Mouse (Mus musculus): ENCODE results near the gene Ttc28.

The Ttc28 gene

DNA sequence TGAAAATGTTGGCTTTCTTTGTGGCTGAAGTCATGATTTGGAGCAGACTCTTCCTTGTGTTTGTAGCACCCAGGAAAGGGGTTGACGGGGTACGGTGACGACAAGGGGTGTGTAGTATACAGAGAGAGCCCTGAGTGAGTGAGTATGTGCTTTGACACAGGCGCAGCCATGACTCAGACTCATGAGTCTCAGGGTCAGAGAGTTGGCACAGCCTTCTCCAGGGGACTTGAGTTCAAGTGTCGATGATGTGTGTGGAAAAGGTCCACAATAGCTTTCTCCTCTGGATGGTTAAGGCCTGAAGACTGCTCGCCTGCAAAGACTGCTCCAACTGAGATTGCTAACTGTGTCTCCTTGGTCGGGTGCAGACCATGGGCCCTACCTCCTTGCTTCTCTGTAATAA, 97.1 kb downstream of the Ttc28 start:
- no peak for TF ChIP-seq GATA4 (IDR thresholded peaks at IDR 0.05; ENCODE audit: insufficient replicate concordance, low read length)

DNA sequence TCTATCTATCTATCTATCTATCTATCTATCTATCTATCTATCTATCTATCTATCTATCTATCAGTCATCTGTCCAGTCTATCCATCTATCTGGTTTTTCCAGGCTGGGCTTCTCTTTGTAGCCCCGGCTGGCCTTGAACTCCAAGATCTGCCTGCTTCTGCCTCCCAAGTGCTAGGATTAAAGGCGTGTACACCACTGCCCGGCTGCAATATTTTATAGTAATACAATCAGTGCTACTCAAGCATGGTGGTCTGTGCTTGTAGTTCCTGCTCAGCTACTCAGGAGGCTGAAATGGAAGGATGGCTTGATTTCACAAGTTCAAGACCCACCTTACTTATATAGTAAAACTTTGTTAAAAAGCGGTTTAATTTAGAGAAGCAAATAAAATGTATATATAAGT, 98.2 kb downstream of the Ttc28 start:
- TF ChIP-seq GATA4 (IDR thresholded peaks at IDR 0.05; ENCODE audit: insufficient replicate concordance, low read length), result no peak

DNA sequence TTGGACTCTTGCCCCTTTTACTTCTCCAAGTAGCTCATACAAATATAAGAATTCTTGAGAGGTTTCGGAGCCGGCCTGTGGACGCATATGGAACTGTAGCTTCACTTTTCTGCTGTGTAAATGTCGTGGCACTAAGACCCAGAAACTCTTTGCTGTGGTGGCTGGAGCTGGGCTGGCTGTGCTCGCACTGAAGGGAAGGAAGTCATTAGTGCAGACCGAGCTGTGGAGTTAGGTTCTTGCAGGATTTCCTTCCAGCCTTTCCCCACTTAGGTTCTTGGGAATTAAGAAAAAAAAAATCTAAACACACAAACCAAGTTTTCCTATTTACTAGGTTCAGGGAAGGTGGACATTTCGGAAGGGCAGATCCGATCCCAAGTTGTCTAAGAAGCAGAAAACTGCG, 98.9 kb downstream of the Ttc28 start:
- peak; percentile 51; the same call in 1 of the 2 replicates for TF ChIP-seq GATA4 (IDR thresholded peaks at IDR 0.05; ENCODE audit: insufficient replicate concordance, low read length)

DNA sequence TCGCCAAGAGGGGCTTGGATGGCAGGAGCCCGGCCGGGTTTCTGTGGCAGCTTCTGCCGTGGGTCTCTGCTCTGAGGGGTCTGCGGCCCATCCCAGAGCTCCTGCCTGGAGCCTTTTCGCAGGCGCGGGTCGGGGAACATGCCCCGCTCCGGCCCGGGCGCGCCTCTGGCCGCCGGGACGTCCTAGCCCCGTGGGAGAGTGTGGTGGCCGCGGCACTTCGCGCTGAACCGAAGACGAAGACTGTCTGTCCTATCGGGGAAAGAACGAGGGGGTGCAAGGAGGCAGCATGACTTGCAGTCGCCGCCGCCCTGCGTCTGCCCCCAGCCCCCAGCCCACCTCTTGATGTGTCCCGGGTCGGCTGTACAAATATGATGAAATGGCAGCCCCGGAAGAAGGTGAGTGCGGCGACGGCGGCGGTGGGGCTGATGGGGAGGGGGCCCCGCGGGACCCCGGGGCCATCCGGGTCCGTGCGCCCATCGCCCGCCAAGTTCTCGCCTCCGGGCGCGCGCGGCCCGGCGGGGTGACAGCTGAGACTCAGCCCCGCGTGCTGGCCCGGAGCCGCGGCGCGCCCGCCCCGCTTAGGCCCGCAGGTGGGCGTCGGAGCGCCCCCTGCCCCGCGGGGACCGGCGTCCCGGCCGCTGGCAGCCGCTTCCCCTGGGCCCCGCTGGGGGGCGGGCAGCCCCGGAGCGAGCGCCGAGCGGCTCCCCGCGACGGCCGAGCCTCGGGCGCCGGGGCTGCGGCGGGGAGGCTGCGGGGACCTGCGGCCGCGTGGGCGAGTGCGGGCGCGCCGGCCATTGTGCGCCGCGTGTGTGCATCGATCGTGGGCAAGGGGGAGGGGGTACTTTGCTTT, 99.6 kb downstream of the Ttc28 start:
- TF ChIP-seq GATA4 (IDR thresholded peaks at IDR 0.05; ENCODE audit: insufficient replicate concordance, low read length), result no peak

GRCm38 (mm10) chr5:110979861-110980346, 100.3 kb downstream of the Ttc28 start:
- no peak for TF ChIP-seq GATA4 (IDR thresholded peaks at IDR 0.05; ENCODE audit: insufficient replicate concordance, low read length)

- no peak for TF ChIP-seq GATA4 (IDR thresholded peaks at IDR 0.05; ENCODE audit: insufficient replicate concordance, low read length)
Measured at GRCm38 (mm10) chr5:110980576-110980975, 101.0 kb downstream of the Ttc28 start.

DNA sequence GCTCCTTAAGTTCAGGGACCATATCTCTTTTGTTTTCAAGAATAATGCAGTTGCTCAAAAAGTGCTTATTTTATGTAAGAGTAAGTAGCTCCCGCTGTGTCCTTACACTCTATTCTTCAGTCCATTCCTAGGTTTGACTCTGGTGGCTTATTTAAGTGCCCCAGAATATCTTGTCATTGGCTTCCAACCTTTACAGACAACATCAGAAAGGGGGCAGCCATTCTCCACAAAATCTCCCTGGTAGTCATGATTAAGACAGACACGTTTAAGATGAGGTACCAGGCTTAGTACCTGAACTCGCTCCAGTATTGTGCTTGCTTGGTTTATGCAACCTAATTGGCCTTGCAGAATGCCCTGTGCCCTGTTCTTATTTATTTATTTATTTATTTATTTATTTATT, 102.8 kb downstream of the Ttc28 start:
- TF ChIP-seq GATA4 (IDR thresholded peaks at IDR 0.05; ENCODE audit: insufficient replicate concordance, low read length), result no peak

- no peak for TF ChIP-seq GATA4 (IDR thresholded peaks at IDR 0.05; ENCODE audit: insufficient replicate concordance, low read length)
Measured at GRCm38 (mm10) chr5:110984136-110984681, 104.6 kb downstream of the Ttc28 start.

DNA sequence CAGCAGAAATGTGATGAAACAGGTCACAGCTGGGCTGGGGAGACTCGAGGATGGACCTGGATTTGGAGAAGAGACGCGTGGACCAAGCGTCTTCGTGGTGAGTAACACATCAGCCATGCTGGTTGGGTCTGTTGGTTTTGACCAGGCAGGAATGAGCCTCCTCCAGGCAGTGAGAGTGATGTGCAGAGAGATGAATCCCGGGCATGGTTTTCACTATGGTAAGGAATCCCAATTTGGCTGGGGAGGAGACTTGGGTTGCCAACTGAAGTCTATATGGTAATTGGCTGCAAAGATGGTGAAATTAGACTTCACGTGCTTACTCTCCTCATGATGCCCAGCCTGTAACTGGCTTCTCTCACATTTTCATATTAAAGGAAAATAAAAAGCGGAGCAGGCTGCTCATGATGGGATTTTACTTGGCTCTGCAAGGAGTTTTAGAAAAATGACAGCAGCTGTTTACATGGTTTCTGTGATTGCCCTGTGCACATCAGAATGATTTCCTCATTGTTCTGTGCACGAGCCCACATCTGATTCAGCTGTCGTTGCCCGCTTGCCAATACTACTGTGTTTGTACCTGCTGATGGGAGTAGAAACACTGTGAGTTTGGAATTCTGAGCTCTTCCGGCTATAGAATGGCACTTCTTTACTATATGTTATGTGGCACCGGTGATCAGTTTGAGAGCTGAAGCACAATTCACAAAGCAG, 117.4 kb downstream of the Ttc28 start:
- TF ChIP-seq GATA4 (IDR thresholded peaks at IDR 0.05; ENCODE audit: insufficient replicate concordance, low read length), result no peak

DNA sequence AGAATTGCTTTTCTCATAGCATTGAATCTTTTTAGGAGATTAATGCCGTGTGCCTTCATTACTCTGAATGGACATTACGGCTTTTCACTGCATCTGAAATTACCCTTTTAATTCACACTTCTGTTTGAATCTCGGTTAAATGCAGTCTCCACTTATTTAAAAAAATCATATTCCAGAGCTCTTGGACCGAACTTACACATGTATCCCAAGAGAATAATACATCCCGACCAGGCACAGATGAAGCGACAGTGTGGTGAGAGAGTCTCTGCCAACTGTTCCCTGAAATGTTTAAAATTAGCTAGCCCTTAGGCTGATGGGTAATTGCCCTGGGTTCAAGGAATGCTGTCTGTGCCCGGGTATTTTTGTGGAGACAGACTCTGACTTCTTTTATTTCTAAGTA, 118.1 kb downstream of the Ttc28 start:
- no peak for TF ChIP-seq GATA4 (IDR thresholded peaks at IDR 0.05; ENCODE audit: insufficient replicate concordance, low read length)

GRCm38 (mm10) chr5:110998298-110998697, 118.7 kb downstream of the Ttc28 start:
- no peak for TF ChIP-seq GATA4 (IDR thresholded peaks at IDR 0.05; ENCODE audit: insufficient replicate concordance, low read length)

GRCm38 (mm10) chr5:111000953-111001352, 121.3 kb downstream of the Ttc28 start:
- TF ChIP-seq GATA4 (IDR thresholded peaks at IDR 0.05; ENCODE audit: insufficient replicate concordance, low read length), result no peak

DNA sequence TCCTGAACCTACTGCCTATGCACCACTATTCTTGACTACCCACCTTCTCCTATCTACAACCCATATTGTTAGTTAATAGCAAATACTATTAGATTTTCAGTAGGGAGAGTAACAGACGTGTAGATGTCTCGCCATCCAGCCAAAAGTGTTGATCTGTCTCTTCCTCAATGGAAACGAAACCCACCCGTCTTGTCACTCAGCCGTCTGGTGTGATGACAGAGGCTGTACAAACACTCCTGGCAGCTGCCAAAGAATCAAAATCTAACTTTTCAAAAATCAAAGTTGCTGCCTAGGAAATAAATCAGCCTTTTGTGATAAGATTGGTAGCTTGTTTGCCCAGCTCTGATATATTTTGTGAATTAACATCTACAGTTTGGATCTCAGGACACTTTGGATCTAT, 123.6 kb downstream of the Ttc28 start:
- no peak for TF ChIP-seq GATA4 (IDR thresholded peaks at IDR 0.05; ENCODE audit: insufficient replicate concordance, low read length)

DNA sequence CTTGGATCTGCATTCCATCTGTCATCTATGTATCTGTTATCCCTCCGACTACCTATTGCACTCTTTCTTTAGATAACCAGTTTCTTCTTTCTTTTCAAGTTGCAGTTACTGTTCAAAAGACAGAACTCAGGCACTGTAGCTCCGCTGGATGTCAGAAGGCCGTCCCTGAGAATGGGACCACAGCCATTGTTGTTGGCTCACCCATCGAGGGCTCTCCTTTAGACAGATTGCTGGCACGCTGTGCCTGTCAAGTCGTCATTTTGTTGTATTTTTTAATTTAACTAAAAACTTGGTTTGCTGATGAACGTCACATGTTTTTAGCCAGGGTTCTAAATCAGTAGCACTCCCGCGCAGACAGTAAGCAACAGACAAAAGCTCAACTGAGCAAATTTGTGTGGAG, 124.1 kb downstream of the Ttc28 start:
- TF ChIP-seq GATA4 (IDR thresholded peaks at IDR 0.05; ENCODE audit: insufficient replicate concordance, low read length), result no peak

GRCm38 (mm10) chr5:111006272-111007135, 126.9 kb downstream of the Ttc28 start:
- no peak for TF ChIP-seq GATA4 (IDR thresholded peaks at IDR 0.05; ENCODE audit: insufficient replicate concordance, low read length)
